Mouse (Mus musculus) lung, postnatal 10 days (tissue): ENCODE measurements around the gene Dus2.

ENCODE experiments used
- DNase-seq: peaks from one replicate; pipeline ENCODE4 v3.0.0; 2021

The Dus2 gene

DNA sequence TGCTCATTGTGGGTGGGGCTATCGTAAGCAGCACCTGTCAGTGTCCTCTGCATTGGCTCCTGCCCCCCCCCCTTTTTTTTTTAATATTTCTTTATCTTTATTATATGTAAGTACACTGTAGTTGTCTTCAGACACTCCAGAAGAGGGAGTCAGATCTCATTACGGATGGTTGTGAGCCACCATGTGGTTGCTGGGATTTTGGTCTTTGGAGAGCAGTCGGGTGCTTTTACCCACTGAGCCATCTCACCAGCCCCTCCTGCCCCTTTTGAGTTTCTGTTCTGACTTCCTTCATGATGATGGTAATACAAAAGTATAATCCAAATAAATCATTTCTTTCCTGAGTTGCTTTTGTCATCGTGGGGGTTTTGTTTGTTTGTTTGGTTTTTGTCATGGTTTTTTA, 111.2 kb downstream of the Dus2 start:
- no peak for DNase-seq
